Mouse (Mus musculus): ENCODE results near the gene Capn9. TPM values are rescaled to one million over a fixed set of nuclear protein-coding genes. Genes with fewer than 3 reads are reported as not detected.

Capn9 gene
- total RNA-seq, 2 experiments from 2014 or later, result not detected

- DNase-seq, result no peak
These were observed 4.0 kb upstream of the Capn9 start for GRCm38 (mm10) chr8:124571732-124572429.

- no peak for DNase-seq
These were observed 3.5 kb upstream of the Capn9 start for GRCm38 (mm10) chr8:124572430-124572775.

- peak; percentile 69 for DNase-seq
These were observed 2.2 kb upstream of the Capn9 start for GRCm38 (mm10) chr8:124573552-124574340.

GRCm38 (mm10) chr8:124576751-124577150 lies 840 bp downstream of the Capn9 start:
- no peak for DNase-seq

GRCm38 (mm10) chr8:124585718-124586425 lies 10.0 kb downstream of the Capn9 start:
- DNase-seq, result peak; percentile 37

- DNase-seq, result no peak
These were observed 10.6 kb downstream of the Capn9 start for GRCm38 (mm10) chr8:124586556-124586955.

- no peak for DNase-seq
These were observed 13.5 kb downstream of the Capn9 start for GRCm38 (mm10) chr8:124589393-124589792.

GRCm38 (mm10) chr8:124604066-124604465 lies 28.2 kb downstream of the Capn9 start:
- no peak for DNase-seq

- DNase-seq, result no peak
These were observed 32.5 kb downstream of the Capn9 start for GRCm38 (mm10) chr8:124608239-124608971.

- no peak for DNase-seq
These were observed 33.1 kb downstream of the Capn9 start for GRCm38 (mm10) chr8:124608972-124609353.

- no peak for DNase-seq
These were observed 38.4 kb downstream of the Capn9 start for GRCm38 (mm10) chr8:124614325-124614724.

- DNase-seq, result peak; percentile 54
These were observed 41.5 kb downstream of the Capn9 start for GRCm38 (mm10) chr8:124617266-124617869.

- no peak for DNase-seq
These were observed 42.3 kb downstream of the Capn9 start for GRCm38 (mm10) chr8:124618252-124618651.

GRCm38 (mm10) chr8:124621255-124621654 lies 45.3 kb downstream of the Capn9 start:
- DNase-seq, result no peak

GRCm38 (mm10) chr8:124626251-124626650 lies 50.3 kb downstream of the Capn9 start:
- no peak for DNase-seq

GRCm38 (mm10) chr8:124630489-124630888 lies 54.6 kb downstream of the Capn9 start:
- DNase-seq, result peak; percentile 27

GRCm38 (mm10) chr8:124630891-124631290 lies 55.0 kb downstream of the Capn9 start:
- DNase-seq, result no peak

- no peak for DNase-seq
These were observed 56.1 kb downstream of the Capn9 start for GRCm38 (mm10) chr8:124631966-124632365.

- peak; percentile 57 for DNase-seq
These were observed 57.2 kb downstream of the Capn9 start for GRCm38 (mm10) chr8:124633001-124633703.

- no peak for DNase-seq
These were observed 58.7 kb downstream of the Capn9 start for GRCm38 (mm10) chr8:124634411-124635246.

GRCm38 (mm10) chr8:124635247-124635502 lies 59.3 kb downstream of the Capn9 start:
- no peak for DNase-seq

All from gastrocnemius, postnatal 25 days (tissue).